In the genomic region with DNA sequence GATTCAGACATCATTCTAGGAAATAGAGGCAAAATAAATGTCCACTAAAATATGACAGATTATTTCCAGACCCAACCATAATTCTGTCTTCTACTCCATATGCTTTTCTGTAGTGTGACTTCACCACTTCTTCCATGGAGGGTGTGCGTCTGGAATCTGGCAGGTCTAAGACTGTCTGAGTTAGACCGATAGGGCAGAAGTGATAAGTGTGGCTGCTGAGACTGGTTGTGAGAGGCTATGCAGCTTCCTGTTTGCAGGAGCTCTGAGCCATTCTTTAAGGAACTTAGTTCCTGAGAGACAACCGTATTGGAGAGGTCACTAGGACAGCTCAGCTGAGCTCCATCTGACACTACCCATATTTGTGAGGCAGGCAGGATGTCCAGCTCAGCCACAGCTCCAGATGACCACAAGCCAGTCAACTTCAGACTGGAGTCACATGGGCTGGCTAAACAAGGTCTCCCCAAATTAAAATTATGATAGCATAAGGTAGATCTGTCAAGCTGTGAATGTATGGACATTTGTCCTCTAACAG, we compare ENCODE assay signal across 18 mouse cellular contexts.
DNase-seq lines count a peak whose midpoint lies in the region; ATAC-seq and TF ChIP-seq lines count a peak whose summit lies in the region.
"Had no signal": no experiment of that assay in that cellular context is flagged by ENCODE, and none has a peak within 500 bp of the region (broad histone marks: within the 10 kb centered on the region; RNA-seq: fewer than 3 reads in every experiment).

No protein-coding gene starts in this region.

- peaks cover 97% of the 10 kb centered on the region for H3K79me2 ChIP-seq in myocyte (ENCODE audit: control insufficient read depth, insufficient read depth)

- DNase-seq in heart, postnatal 25 days (ENCODE audit: low spot score): no peak
- DNase-seq in kidney, postnatal 0 days (ENCODE audit: low spot score): peak; percentile 43
- DNase-seq in kidney, postnatal 14 days: no peak
- no peak for DNase-seq in midbrain, embryonic 14.5 days
- no peak for DNase-seq in B cell, adult 2 months
- DNase-seq: adrenal gland, postnatal 10 days; cerebellum, postnatal 10 days; gastrocnemius, postnatal 36 days; left cerebral cortex, postnatal 4 days; thymus, adult 2 months had no signal

- TF ChIP-seq CTCF in kidney, postnatal 0 days (IDR thresholded peaks at IDR 0.05; ENCODE audit: low read depth): no peak

- no peaks in the 10 kb centered on the region for H3K36me3 ChIP-seq in heart, embryonic 11.5 days (ENCODE audit: control insufficient read depth, insufficient read depth, low read length)
- H3K36me3 ChIP-seq in kidney, postnatal 0 days (ENCODE audit: insufficient read depth, low read length): no peaks in the 10 kb centered on the region
- H3K36me3 ChIP-seq in liver, embryonic 12.5 days: no peaks in the 10 kb centered on the region
- H3K36me3 ChIP-seq in myocyte (ENCODE audit: control insufficient read depth, insufficient read depth): no peaks in the 10 kb centered on the region
- no peaks in the 10 kb centered on the region for H3K36me3 ChIP-seq in midbrain, embryonic 14.5 days (ENCODE audit: control insufficient read depth, insufficient read depth, low read length)
- H3K36me3 ChIP-seq: embryonic facial prominence, embryonic 12.5 days; forebrain, embryonic 10.5 days; hindbrain, embryonic 15.5 days; lung, embryonic 15.5 days; midbrain, embryonic 13.5 days had no signal

- no peak overlapping the region for H3K4me3 ChIP-seq in heart, embryonic 11.5 days (ENCODE audit: low read depth, low read length)
- no peak overlapping the region for H3K4me3 ChIP-seq in kidney, postnatal 0 days (replicated peaks; ENCODE audit: low read depth, low read length)
- no peak overlapping the region for H3K4me3 ChIP-seq in liver, embryonic 12.5 days
- no peak overlapping the region for H3K4me3 ChIP-seq in myocyte
- H3K4me3 ChIP-seq in midbrain, embryonic 14.5 days (replicated peaks; ENCODE audit: low read depth, low read length): no peak overlapping the region
- H3K4me3 ChIP-seq: embryonic facial prominence, embryonic 12.5 days; forebrain, embryonic 10.5 days; hindbrain, embryonic 15.5 days; lung, embryonic 15.5 days; midbrain, embryonic 13.5 days had no signal

- H3ac ChIP-seq in myocyte (ENCODE audit: control insufficient read depth, insufficient read length): no peak overlapping the region

- no peak overlapping the region for H3K9ac ChIP-seq in heart, embryonic 11.5 days (ENCODE audit: low read depth, low read length)
- no peak overlapping the region for H3K9ac ChIP-seq in kidney, postnatal 0 days (ENCODE audit: low read depth, low read length)
- no peak overlapping the region for H3K9ac ChIP-seq in liver, embryonic 12.5 days
- H3K9ac ChIP-seq in midbrain, embryonic 14.5 days (replicated peaks; ENCODE audit: low read length): no peak overlapping the region
- H3K9ac ChIP-seq: embryonic facial prominence, embryonic 12.5 days; hindbrain, embryonic 15.5 days; lung, embryonic 15.5 days; midbrain, embryonic 13.5 days had no signal

- WGBS in heart, embryonic 11.5 days (ENCODE audit: insufficient replicate concordance): 24% methylated on average over 3 of the region's 3 CpGs
- 50% methylated on average over 3 of the region's 3 CpGs for whole genome bisulfite sequencing in kidney, postnatal 0 days
- WGBS in liver, embryonic 12.5 days (ENCODE audit: insufficient replicate concordance): 5% methylated on average over 3 of the region's 3 CpGs
- 89% methylated on average over 3 of the region's 3 CpGs for WGBS in midbrain, embryonic 14.5 days

- H3K27ac ChIP-seq in heart, embryonic 11.5 days (ENCODE audit: low read depth, low read length): peak overlapping the region; percentile 68
- no peak overlapping the region for H3K27ac ChIP-seq in kidney, postnatal 0 days
- no peak overlapping the region for H3K27ac ChIP-seq in liver, embryonic 12.5 days
- H3K27ac ChIP-seq in midbrain, embryonic 14.5 days (replicated peaks; ENCODE audit: low read depth, low read length): no peak overlapping the region
- H3K27ac ChIP-seq: embryonic facial prominence, embryonic 12.5 days; forebrain, embryonic 10.5 days; hindbrain, embryonic 15.5 days; lung, embryonic 15.5 days; midbrain, embryonic 13.5 days had no signal

- no peak for TF ChIP-seq POLR2A in myocyte (IDR thresholded peaks at IDR 0.05; ENCODE audit: insufficient read length, low read depth)

- H3K4me2 ChIP-seq in heart, embryonic 11.5 days: no peak overlapping the region
- no peak overlapping the region for H3K4me2 ChIP-seq in kidney, postnatal 0 days (ENCODE audit: low read length)
- no peak overlapping the region for H3K4me2 ChIP-seq in liver, embryonic 12.5 days
- no peak overlapping the region for H3K4me2 ChIP-seq in myocyte (ENCODE audit: low read depth)
- no peak overlapping the region for H3K4me2 ChIP-seq in midbrain, embryonic 14.5 days (ENCODE audit: low read length)
- H3K4me2 ChIP-seq: embryonic facial prominence, embryonic 12.5 days; hindbrain, embryonic 15.5 days; lung, embryonic 15.5 days; midbrain, embryonic 13.5 days had no signal

- ATAC-seq in heart, embryonic 11.5 days (replicated peaks; ENCODE audit: insufficient number of reproducible peaks, low FRiP score, low TSS enrichment): no peak
- ATAC-seq in kidney, postnatal 0 days (replicated peaks; ENCODE audit: low FRiP score, low read depth): no peak
- ATAC-seq in liver, embryonic 12.5 days: peak; percentile 65
- no peak for ATAC-seq in midbrain, embryonic 14.5 days (ENCODE audit: low FRiP score, low TSS enrichment)
- ATAC-seq: midbrain, embryonic 13.5 days had no signal

- no peaks in the 10 kb centered on the region for H3K27me3 ChIP-seq in heart, embryonic 11.5 days (ENCODE audit: control insufficient read depth, insufficient read depth, low read length)
- no peaks in the 10 kb centered on the region for H3K27me3 ChIP-seq in kidney, postnatal 0 days (ENCODE audit: insufficient read depth, low read length)
- H3K27me3 ChIP-seq in liver, embryonic 12.5 days (replicated peaks): no peaks in the 10 kb centered on the region
- no peaks in the 10 kb centered on the region for H3K27me3 ChIP-seq in myocyte (ENCODE audit: control insufficient read depth, insufficient read depth, insufficient read length)
- H3K27me3 ChIP-seq in midbrain, embryonic 14.5 days (ENCODE audit: control insufficient read depth, insufficient read depth, low read length): no peaks in the 10 kb centered on the region
- H3K27me3 ChIP-seq: embryonic facial prominence, embryonic 12.5 days; hindbrain, embryonic 15.5 days; lung, embryonic 15.5 days; midbrain, embryonic 13.5 days had no signal

- peaks cover 8% of the 10 kb centered on the region for H3K4me1 ChIP-seq in heart, embryonic 11.5 days (ENCODE audit: control insufficient read depth, insufficient read depth, low read length)
- H3K4me1 ChIP-seq in kidney, postnatal 0 days (replicated peaks; ENCODE audit: insufficient read depth, low read length): no peaks in the 10 kb centered on the region
- peaks cover 39% of the 10 kb centered on the region for H3K4me1 ChIP-seq in liver, embryonic 12.5 days
- H3K4me1 ChIP-seq in midbrain, embryonic 14.5 days (ENCODE audit: control insufficient read depth, insufficient read depth, low read length): no peaks in the 10 kb centered on the region
- H3K4me1 ChIP-seq: embryonic facial prominence, embryonic 12.5 days; hindbrain, embryonic 15.5 days; lung, embryonic 15.5 days had no signal

- intact Hi-C loops in heart, postnatal 25 days (cut with DNase I): no loop called here

- H3K9me3 ChIP-seq in heart, embryonic 11.5 days (replicated peaks; ENCODE audit: control insufficient read depth, low read length): no peaks in the 10 kb centered on the region
- H3K9me3 ChIP-seq in kidney, postnatal 0 days (replicated peaks; ENCODE audit: low read length): no peaks in the 10 kb centered on the region
- H3K9me3 ChIP-seq in liver, embryonic 12.5 days (replicated peaks): no peaks in the 10 kb centered on the region
- no peaks in the 10 kb centered on the region for H3K9me3 ChIP-seq in midbrain, embryonic 14.5 days (ENCODE audit: control insufficient read depth, low read length)
- H3K9me3 ChIP-seq: embryonic facial prominence, embryonic 12.5 days; forebrain, embryonic 10.5 days; hindbrain, embryonic 15.5 days; lung, embryonic 15.5 days; midbrain, embryonic 13.5 days had no signal

TF ChIP-seq in myocyte, 11 proteins besides CTCF, POLR2A, EP300 and RAD21:
- no peak for TF ChIP-seq SRF (IDR thresholded peaks at IDR 0.05; ENCODE audit: control insufficient read depth, insufficient read length, low read depth)
- TF ChIP-seq REST (IDR thresholded peaks at IDR 0.05; ENCODE audit: insufficient read depth, insufficient read length): no peak
- TF ChIP-seq CEBPB (IDR thresholded peaks at IDR 0.05; ENCODE audit: insufficient read depth, poor library complexity, severe bottlenecking): no peak
- TF ChIP-seq MYOD1 (IDR thresholded peaks at IDR 0.05; ENCODE audit: control insufficient read depth in 1 of 3, insufficient read length in 2 of 3, low read depth in 2 of 3): no peak
- TF ChIP-seq MYOG (IDR thresholded peaks at IDR 0.05; ENCODE audit: control insufficient read depth in 1 of 3, insufficient read depth in 1 of 3, insufficient read length in 2 of 3, low read depth in 2 of 3): no peak
- TF ChIP-seq USF1 (IDR thresholded peaks at IDR 0.05; ENCODE audit: low read depth): peak; percentile 19
- no peak for TF ChIP-seq MAX (IDR thresholded peaks at IDR 0.05; ENCODE audit: low read depth)
